Mouse (Mus musculus) megakaryocyte-erythroid progenitor cell, adult 5 weeks (primary cell): ENCODE measurements around the gene Mrps16. TPM values are rescaled to one million over a fixed set of nuclear protein-coding genes. Genes with fewer than 3 reads are reported as not detected.

Experiments used
- polyA plus RNA-seq: library from polyadenylated mRNA; stranded (reverse); fragments of >175 nt; gene quantifications from 2 replicates; pipeline ENCODE4 v1.2.3, GENCODE M21; 2012

Mrps16 gene
- polyA plus RNA-seq: 16.7 and 19.3 TPM in 2 replicates

DNA sequence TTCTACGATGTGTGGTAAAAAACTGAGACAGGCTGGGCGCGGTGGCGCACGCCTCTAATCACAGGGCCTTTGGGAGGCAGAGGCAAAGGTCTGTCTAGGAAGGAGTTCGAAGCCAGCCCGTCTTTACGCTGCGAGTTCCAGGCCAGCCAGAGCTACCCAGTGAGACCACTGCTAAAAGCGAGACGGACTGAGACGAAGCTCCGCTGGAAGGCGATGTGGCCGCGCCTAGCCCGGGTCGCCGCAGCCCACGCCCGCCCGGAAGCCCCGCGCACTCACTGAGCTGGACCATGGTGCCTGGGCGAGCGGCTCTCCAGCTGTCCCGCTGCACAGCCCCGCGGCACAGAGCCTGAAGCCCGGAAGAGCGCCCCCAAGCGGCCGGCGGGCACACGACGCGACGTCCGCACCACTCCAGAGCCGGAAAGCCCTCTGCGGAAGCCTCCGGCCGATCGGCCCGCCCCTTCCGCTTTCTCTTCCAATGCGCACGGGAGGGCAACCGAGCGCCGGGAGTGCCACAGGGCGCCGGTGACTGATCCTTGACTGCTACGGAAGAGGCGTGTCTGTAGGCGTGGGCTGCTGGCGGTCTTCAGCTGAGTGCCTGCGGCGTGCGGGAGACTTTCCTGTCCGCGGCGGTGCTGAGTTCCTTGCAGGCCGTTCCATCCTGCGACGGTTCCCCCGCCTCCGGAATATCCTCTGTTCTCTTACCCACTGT, at the start of gene Mrps16:
Mrps16 (minus strand) TSS at position 430 of the 709 bp plus-strand sequence.

DNA sequence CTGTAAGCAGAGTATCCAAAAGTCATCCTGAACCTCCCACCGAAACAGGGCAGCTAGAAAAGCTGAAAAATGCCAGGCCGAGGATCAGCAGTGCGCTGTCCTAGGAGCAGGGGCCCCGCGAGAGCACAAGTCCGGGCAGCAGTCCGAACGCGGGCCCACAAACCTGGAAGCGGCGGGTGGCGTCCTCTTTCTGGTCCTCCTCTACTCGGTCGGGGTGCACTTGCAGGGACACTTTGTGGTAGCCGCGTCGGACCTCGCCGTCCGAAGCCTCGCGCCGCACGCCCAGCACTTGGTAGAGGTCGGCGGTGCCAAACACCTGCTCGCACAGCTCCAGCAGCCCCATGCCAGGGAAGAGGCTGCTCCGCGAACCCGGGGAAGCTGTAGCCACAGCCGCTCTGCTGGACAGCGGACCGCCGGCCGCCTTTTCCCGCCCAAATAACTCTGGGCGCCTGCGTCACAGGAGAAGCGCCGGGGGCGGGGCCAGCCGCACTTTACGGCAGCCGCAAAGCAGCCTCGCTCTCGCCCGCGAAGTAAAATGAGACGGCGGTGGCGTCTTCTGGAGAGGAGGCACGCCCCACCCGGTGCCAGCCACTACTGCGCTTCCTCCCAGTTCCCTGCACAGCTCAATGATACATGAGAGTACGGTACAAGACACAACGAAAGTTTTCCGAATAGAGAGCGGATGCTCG, 4.8 kb downstream of the Mrps16 start, which contains the start of gene Dnajc9:
Dnajc9 (minus strand) TSS at position 470 of the 689 bp plus-strand sequence.

DNA sequence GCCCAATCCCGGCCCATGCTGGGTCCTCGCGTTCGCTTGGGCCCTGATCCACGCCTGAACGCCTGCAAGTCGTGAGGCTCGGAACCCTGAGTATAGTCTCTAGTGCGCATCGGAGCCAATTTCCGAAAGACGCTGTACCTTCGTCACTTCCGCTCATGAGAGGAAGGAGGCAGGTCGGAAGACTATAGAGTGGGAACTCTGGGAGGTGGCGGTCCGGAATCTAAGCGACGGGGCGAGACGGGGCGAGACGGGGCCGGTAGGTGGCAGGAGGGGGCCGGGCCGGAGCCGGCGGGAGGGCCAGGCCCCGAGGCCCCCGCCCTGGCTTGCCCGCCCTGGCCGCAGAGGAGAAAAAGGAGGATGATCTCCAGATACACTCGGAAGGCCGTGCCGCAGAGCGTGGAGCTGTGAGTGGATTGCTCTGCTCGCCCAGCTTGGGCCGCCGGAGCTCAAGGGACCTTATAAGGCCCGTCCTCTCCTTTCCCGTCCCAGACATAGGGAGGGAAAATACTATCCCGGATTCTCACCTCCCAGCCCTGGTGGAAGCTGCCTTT, 45.4 kb downstream of the Mrps16 start, which contains the start of the genes Ecd and Fam149b:
Ecd (minus strand) TSS at position 131 of the 551 bp plus-strand sequence.
Fam149b (plus strand) TSS at position 172 of the 551 bp plus-strand sequence.

Other genes starting within 250 kb of the Mrps16 start
- 3.9 and 6.1 TPM in 2 replicates for gene Kcnk5, start 211.8 kb downstream of the Mrps16 start, polyA plus RNA-seq
- gene Kcnk16, start 124.4 kb downstream of the Mrps16 start, polyA plus RNA-seq: not detected in 2 replicates
- gene Nudt13, start 98.9 kb downstream of the Mrps16 start, polyA plus RNA-seq: 0.95 and 1.4 TPM in 2 replicates
- gene Ecd, start 45.5 kb downstream of the Mrps16 start, polyA plus RNA-seq: 63.7 and 65.1 TPM in 2 replicates
- gene Fam149b, start 45.5 kb downstream of the Mrps16 start, polyA plus RNA-seq: 20.3 and 22.3 TPM in 2 replicates
- gene Dnajc9, start 4.7 kb downstream of the Mrps16 start, polyA plus RNA-seq: 152 and 153 TPM in 2 replicates
- gene Cfap70, start 58.6 kb upstream of the Mrps16 start, polyA plus RNA-seq: not detected in 2 replicates
- 28.3 and 32.6 TPM in 2 replicates for gene Anxa7, start 86.5 kb upstream of the Mrps16 start, polyA plus RNA-seq
- gene Mss51, start 103.3 kb upstream of the Mrps16 start, polyA plus RNA-seq: 0.05 and 0.18 TPM in 2 replicates
- 5.2 and 5.5 TPM in 2 replicates for gene Ppp3cb, start 152.9 kb upstream of the Mrps16 start, polyA plus RNA-seq
- gene Usp54, start 247.4 kb upstream of the Mrps16 start, polyA plus RNA-seq: 2.2 and 2.7 TPM in 2 replicates